Mouse (Mus musculus): Measurements from ENCODE around the gene Cox8a.

The Cox8a gene

GRCm38 (mm10) chr19:7217162-7217925 is at the start of gene Cox8a:
Gene Cox8a, minus strand, starts transcription at chr19:7217616.
- DNase-seq, result peak; percentile 98

GRCm38 (mm10) chr19:7266421-7266831 is 49.0 kb upstream of the Cox8a start:
- DNase-seq, result peak; percentile 50

- peak; percentile 55 for DNase-seq
Observed at GRCm38 (mm10) chr19:7265478-7266191, 48.2 kb upstream of the Cox8a start.

- DNase-seq, result peak; percentile 46
Observed at GRCm38 (mm10) chr19:7264766-7265331, 47.4 kb upstream of the Cox8a start.

- peak; percentile 84 for DNase-seq
Observed at GRCm38 (mm10) chr19:7264088-7264765, 46.8 kb upstream of the Cox8a start.

GRCm38 (mm10) chr19:7262592-7262991 is 45.2 kb upstream of the Cox8a start:
- DNase-seq, result no peak

GRCm38 (mm10) chr19:7261964-7262363 is 44.5 kb upstream of the Cox8a start:
- no peak for DNase-seq

- DNase-seq, result no peak
Observed at GRCm38 (mm10) chr19:7261476-7261875, 44.1 kb upstream of the Cox8a start.

- DNase-seq, result peak; percentile 36
Observed at GRCm38 (mm10) chr19:7257881-7258280, 40.5 kb upstream of the Cox8a start.

GRCm38 (mm10) chr19:7246021-7246420 is 28.6 kb upstream of the Cox8a start:
- no peak for DNase-seq

GRCm38 (mm10) chr19:7240782-7241690 is 23.6 kb upstream of the Cox8a start, which contains the start of gene Naa40:
Gene Naa40, minus strand, starts transcription at chr19:7241183.
- peak; percentile 92 for DNase-seq

GRCm38 (mm10) chr19:7240291-7240690 is 22.9 kb upstream of the Cox8a start:
- no peak for DNase-seq

GRCm38 (mm10) chr19:7239574-7239973 is 22.2 kb upstream of the Cox8a start:
- DNase-seq, result no peak

GRCm38 (mm10) chr19:7236742-7237141 is 19.3 kb upstream of the Cox8a start:
- no peak for DNase-seq

GRCm38 (mm10) chr19:7236011-7236410 is 18.6 kb upstream of the Cox8a start:
- no peak for DNase-seq

GRCm38 (mm10) chr19:7235461-7235860 is 18.0 kb upstream of the Cox8a start:
- no peak for DNase-seq

GRCm38 (mm10) chr19:7234537-7235221 is 17.3 kb upstream of the Cox8a start:
- DNase-seq, result peak; percentile 86

GRCm38 (mm10) chr19:7226511-7226914 is 9.1 kb upstream of the Cox8a start:
- no peak for DNase-seq

- DNase-seq, result no peak
Observed at GRCm38 (mm10) chr19:7225096-7225690, 7.8 kb upstream of the Cox8a start.

- no peak for DNase-seq
Observed at GRCm38 (mm10) chr19:7224253-7224652, 6.8 kb upstream of the Cox8a start.

- DNase-seq, result no peak
Observed at GRCm38 (mm10) chr19:7223488-7223887, 6.1 kb upstream of the Cox8a start.

Measured in cerebellum, adult 9-10 months (tissue).